Mouse (Mus musculus): Measurements from ENCODE around the gene Nmur2.
A peak's percentile ranks its signal among the peaks of the same experiment; 100 is the strongest.

Nmur2 gene

DNA sequence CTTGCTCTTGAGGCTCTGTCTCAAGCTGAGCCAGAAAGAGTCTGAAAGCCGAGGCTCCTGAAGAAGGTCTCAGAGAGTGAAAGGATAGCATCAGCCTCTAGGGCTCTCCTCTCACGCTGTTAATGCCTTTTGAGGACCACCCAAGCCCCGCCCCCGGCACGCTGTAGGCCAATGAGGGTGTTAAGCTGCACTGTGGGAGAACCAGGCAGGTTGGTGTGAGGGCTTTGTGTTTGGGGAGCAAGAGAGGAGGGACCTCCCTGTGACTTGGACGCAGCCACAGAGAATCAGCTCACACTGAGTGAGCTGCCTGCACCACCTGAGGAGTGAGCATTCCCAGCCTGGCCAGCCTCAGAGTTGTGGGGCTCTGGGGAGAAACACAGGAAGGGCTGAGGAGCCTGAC lies at the start of gene Nmur2:
Nmur2 (minus strand) TSS at position 94 of the 400 bp plus-strand sequence.
- peak; percentile 11 for DNase-seq (ENCODE audit: low spot score)

DNA sequence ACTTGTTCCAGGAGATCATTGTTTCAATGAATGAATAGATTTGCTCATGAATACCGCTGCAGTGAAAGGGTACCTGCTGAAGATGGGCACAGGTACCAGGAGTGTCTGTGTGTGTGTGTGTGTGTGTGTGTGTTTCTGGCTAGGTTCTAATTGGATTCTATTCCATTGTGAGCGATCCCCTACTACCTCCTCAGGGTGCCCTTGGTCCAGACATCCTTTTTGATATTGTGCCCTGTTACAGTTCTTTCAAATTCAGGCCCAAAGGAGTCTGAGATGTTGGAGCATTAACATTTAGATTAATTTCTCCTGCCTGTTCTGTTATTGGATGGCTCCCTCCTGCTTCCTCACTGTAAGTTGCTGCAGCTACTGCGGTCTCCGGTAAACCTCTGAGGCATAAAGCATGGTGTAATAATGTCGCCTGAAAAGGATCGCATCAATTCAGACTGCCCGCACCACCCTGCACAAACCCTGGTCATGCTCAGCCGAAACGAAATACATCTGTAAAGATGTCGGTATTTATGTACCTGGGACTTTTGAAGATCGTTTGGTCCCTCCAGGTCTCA lies 48.4 kb upstream of the Nmur2 start:
- DNase-seq (ENCODE audit: low spot score): no peak

- DNase-seq (ENCODE audit: low spot score): no peak
Observed at GRCm38 (mm10) chr11:56072131-56072530, 31.3 kb upstream of the Nmur2 start.

- DNase-seq (ENCODE audit: low spot score): no peak
Observed at GRCm38 (mm10) chr11:56069658-56070057, 28.8 kb upstream of the Nmur2 start.

- no peak for DNase-seq (ENCODE audit: low spot score)
Observed at GRCm38 (mm10) chr11:56065147-56065546, 24.3 kb upstream of the Nmur2 start.

GRCm38 (mm10) chr11:56064575-56064974 lies 23.8 kb upstream of the Nmur2 start:
- DNase-seq (ENCODE audit: low spot score): no peak

- no peak for DNase-seq (ENCODE audit: low spot score)
Observed at GRCm38 (mm10) chr11:56059236-56059635, 18.4 kb upstream of the Nmur2 start.

- DNase-seq (ENCODE audit: low spot score): no peak
Observed at GRCm38 (mm10) chr11:56054439-56054838, 13.6 kb upstream of the Nmur2 start.

DNA sequence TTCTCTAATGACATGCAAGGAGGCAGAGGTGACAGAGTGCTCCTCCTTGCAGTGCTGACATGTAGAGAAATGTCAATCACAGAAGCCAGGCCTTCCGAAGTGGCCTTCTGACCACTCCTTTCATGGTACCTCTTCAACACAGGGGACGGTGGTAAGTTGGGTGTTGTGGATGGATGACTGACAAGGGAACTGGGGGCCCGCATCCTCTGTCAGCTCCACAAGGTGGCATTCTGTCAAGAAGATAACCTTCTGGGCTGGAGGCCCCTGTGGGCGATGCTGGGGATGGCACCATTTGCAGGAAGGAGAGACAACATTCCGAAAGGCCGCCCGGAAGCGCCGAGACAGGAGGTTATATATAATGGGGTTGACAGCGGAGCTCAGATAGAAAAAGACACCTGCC lies 14.0 kb downstream of the Nmur2 start:
- no peak for DNase-seq (ENCODE audit: low spot score)

DNA sequence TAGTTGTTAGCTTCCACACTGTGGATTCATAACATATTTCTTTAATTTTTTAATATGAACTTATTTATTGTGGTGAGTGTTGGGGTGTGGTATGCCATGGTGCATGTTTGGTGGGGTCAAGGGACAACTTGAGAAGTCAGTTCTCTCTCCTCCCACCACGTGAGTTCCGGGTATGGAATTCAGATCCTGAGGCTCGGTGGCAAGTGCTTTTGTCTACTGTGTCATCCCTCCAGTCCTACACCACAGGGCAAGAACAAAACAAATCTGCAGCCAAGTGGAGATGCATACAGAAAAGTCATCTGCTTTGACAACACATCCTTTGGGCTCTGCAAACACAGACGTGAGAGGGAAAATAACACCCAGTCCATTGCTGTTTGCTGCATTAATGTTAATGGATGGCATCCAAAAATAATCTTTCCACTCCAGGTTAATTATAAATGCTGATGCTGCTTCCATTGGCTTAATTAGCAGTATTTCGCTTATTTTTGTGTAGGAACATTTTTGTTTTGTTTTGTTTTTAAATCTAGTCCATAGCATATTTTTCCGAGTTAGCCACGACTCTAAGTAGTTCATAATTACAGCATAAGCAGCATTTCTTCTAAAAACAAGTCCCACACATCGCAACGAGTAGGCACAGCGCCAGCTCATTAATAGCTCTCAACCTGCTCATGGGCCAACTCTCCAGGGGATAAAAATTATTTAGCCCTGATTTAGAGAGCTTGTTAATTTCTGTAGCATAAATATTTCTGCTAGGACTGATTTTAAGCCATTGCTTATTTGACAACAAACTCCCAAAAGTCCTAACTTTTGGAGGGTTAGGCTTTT lies 14.9 kb downstream of the Nmur2 start:
- no peak for DNase-seq (ENCODE audit: low spot score)

DNA sequence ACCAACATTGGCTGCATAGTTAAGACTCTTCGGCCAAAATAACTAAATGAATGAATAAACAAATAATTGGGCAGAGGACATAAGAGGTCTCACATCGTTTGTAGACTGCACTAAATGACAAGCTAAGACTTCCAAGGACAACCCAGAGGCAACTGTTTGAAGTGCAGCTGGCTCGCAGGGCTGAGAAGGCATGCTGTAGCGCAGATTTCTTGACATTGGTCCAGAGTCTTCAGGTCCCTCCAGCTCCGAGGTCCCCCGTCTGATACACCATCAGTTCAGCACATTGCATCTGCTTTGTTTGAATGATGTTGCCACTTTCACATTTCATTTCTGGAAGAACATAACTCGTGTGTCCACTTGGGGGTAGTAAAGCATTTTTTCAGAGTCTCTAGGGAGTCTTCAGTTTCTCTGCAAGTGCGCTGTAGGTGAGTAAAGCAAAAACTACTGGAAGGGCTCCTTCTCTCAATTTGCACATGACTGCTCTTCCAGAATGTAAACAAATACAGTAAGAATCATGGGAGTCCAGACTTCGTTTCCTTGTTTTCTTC lies 27.2 kb downstream of the Nmur2 start:
- no peak for DNase-seq (ENCODE audit: low spot score)

GRCm38 (mm10) chr11:56012396-56012795 lies 28.4 kb downstream of the Nmur2 start:
- DNase-seq (ENCODE audit: low spot score): no peak

DNA sequence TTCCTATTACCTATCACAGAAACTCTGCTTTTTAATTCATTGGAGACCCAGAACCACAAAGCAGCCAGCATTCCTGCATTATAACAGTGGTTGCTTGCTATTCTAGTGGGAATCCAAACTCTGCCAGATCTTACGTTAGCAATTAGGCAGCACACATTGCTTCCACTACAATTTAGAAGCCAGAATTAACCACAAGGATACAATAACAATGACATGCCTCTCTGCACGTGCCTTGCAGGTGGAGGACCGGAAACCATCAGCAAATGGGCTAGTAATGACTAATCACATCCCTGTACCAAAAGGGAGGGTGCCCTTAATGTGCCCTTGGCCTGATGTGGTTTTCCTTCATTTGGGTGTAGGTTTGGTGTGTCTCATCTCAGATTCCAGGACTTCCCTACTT lies 32.5 kb downstream of the Nmur2 start:
- no peak for DNase-seq (ENCODE audit: low spot score)

GRCm38 (mm10) chr11:55992799-55993198 lies 48.0 kb downstream of the Nmur2 start:
- no peak for DNase-seq (ENCODE audit: low spot score)

GRCm38 (mm10) chr11:55992148-55992547 lies 48.7 kb downstream of the Nmur2 start:
- no peak for DNase-seq (ENCODE audit: low spot score)

DNA sequence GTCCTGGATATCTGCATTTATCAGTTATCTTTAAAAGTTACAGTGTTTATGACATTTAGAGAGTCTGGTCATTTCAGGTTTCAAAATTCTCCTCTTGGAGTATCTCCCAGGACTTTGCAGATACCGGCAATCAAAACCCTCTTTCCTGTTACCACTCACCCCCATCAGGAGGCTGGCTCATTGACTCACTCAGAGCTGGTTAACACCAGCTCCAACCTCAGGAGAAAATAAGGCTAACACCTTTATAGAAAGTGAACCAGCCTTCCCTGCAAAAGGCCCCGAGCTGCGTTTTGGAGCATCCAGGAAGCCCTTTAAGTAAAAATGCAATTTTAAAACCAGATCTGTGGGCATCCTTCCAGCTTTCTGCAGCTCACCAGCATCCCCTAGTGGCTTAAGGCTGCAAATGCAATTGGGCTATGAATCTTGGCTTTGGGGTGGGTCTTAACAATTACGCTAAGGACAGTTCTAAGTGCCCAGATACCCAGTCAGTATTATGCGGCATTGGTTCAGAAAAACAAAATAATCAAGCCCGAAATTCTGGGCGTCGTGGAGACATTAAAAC lies 49.2 kb downstream of the Nmur2 start:
- DNase-seq (ENCODE audit: low spot score): peak; percentile 8

DNA sequence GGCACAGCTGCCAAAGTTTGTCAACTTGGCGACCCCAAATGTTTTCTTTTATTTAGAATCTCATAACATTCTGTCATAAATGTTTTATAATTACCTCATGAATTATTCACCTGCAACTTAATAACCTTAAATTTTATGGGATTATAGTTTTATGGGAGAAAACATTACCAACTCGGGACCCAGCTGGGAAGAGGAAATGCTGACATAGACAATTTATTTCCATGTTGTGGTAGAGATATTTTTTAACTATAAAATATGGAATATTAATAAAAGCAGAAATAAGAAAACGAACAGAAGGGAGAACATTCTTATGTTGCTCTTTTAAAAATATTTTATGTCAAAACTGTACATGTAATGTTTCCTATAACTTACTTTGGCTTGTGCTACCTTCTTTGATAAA lies 56.2 kb downstream of the Nmur2 start:
- DNase-seq (ENCODE audit: low spot score): no peak

- no peak for DNase-seq (ENCODE audit: low spot score)
Observed at GRCm38 (mm10) chr11:55981656-55982055, 59.2 kb downstream of the Nmur2 start.

DNA sequence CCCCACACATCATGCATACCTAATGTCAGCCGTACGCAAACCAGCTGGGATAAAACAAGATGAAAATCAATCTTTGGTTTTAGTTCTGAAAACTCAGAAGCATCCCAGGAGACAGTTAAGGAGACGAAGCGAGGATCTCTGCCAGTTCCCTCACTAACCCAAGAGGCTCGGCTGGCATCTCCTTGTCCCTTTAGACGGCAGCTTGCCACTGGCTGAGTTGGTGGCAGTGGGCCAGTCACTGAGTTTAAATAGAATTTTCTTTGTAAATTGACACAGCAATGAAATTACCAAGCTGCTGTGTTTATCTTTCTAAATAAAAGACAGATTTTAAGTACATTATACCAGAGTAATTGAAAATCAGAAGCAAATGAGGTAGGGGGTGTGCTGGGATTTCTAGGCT lies 62.7 kb downstream of the Nmur2 start:
- DNase-seq (ENCODE audit: low spot score): no peak
